Mouse (Mus musculus) embryo, embryonic 10 days (tissue): ENCODE measurements at regions not wholly inside any gene's neighbourhood (a gene's known extent, or its start where the extent isn't known, plus 50 kb on each side); places are given as distances from the start of the nearest gene placed in this dataset.

ENCODE experiments used
- DNase-seq: peaks from one replicate; pipeline ENCODE4 v3.0.0-alpha.2; 2015; ENCODE audit warnings: low spot score

- no peak for DNase-seq
Measured at GRCm38 (mm10) chr7:123059718-123060337, 63.9 kb upstream of the Tnrc6a start.

- DNase-seq, result peak; percentile 33
Measured at GRCm38 (mm10) chr7:123063264-123064011, 60.2 kb upstream of the Tnrc6a start.

- DNase-seq, result no peak
Measured at GRCm38 (mm10) chr7:123065951-123066351, 57.7 kb upstream of the Tnrc6a start.

- no peak for DNase-seq
Measured at GRCm38 (mm10) chr7:123067396-123067795, 56.3 kb upstream of the Tnrc6a start.

- DNase-seq, result no peak
Measured at GRCm38 (mm10) chr7:123068241-123068640, 55.4 kb upstream of the Tnrc6a start.

GRCm38 (mm10) chr7:123068715-123069273 is 54.9 kb upstream of the Tnrc6a start:
- peak; percentile 21 for DNase-seq

- peak; percentile 29 for DNase-seq
Measured at GRCm38 (mm10) chr7:123069280-123069679, 54.4 kb upstream of the Tnrc6a start.

- no peak for DNase-seq
Measured at GRCm38 (mm10) chr7:123070861-123071260, 52.8 kb upstream of the Tnrc6a start.
